Mouse (Mus musculus): ENCODE measurements around the gene St6gal1. TPM values are rescaled to one million over a fixed set of nuclear protein-coding genes. Genes with fewer than 3 reads are reported as not detected.

Gene St6gal1
- polyA plus RNA-seq, 1 experiment from 2014 or later = 25.9 TPM

DNA sequence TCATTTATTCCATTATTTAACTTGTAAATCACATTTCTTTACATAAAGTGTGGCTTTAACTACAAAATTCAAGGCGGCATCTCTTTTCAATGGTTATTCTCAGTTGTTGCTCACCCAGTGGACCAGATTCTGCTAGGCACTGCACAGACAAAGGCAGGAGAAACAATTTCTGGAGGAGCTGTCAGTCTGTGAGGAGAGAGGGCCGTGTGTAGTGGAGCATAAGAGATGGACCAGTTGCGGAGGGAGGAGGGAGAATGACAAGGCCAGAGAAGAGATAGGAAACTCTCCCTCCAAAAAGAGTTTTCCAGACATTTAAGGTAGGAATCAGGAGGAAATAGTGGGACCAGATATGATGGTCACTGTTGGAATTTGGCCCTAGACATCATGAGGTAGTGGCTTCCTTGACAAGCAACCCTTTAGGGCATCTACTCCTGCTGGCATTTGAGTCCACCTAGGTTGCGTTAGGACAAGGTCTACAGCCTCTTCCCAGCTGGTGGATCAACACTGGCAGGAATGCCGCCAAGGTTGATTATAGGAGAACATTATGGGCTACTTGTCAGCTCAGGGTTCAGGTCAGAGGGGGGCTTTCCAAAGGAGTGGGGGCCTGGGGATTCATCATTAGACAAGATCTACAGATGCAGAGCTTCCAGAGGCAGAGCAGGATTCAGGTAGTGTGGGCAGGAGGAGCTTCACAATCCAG is 19.3 kb downstream of the St6gal1 start:
- Histone ChIP-seq H3K4me3 (ENCODE audit: low read length) (no peak overlapping the region), H3K27ac (ENCODE audit: low read length) (no peak overlapping the region), H3K27me3 (ENCODE audit: insufficient read depth, low read length) (no peaks in the 10 kb centered on the region), H3K4me2 (replicated peaks; ENCODE audit: low read depth, low read length) (no peak overlapping the region), H3K9ac (replicated peaks; ENCODE audit: low read length) (no peak overlapping the region), H3K36me3 (ENCODE audit: insufficient read depth, low read length) (no peaks in the 10 kb centered on the region), H3K9me3 (ENCODE audit: low read length) (no peaks in the 10 kb centered on the region), H3K4me1 (ENCODE audit: insufficient read depth, low read length) (peaks cover 20% of the 10 kb centered on the region)
- WGBS = 68% methylated on average over 5 of the region's 5 CpGs
- ATAC-seq (ENCODE audit: low FRiP score, low TSS enrichment) = no peak

DNA sequence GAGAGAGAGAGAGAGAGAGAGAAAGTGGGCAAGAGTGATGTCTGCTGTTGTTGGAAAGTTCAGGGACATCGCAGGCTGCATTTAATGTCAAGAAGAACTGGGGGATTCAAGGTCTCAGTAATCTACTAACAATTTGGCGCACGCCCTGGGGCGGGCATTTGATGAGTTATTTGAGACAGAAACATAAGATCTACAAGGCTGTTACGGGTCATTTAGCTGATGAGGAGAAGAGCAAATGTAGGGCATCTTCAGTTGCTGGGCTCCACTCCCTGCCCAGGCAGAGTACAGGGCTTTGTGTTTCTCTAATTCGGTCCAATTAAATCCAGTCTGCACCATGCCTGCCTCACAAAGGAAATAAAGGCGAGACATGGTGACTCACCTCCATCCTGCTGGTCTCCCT is 19.9 kb downstream of the St6gal1 start:
- Histone ChIP-seq H3K36me3 (ENCODE audit: insufficient read depth, low read length) (no peaks in the 10 kb centered on the region), H3K27me3 (ENCODE audit: insufficient read depth, low read length) (no peaks in the 10 kb centered on the region), H3K4me3 (ENCODE audit: low read length) (no peak overlapping the region), H3K4me2 (replicated peaks; ENCODE audit: low read depth, low read length) (no peak overlapping the region), H3K27ac (ENCODE audit: low read length) (no peak overlapping the region), H3K4me1 (ENCODE audit: insufficient read depth, low read length) (peaks cover 19% of the 10 kb centered on the region), H3K9me3 (ENCODE audit: low read length) (no peaks in the 10 kb centered on the region), H3K9ac (replicated peaks; ENCODE audit: low read length) (no peak overlapping the region)
- no peak for ATAC-seq (ENCODE audit: low FRiP score, low TSS enrichment)
- WGBS = 49% methylated on average over 7 of the region's 7 CpGs

DNA sequence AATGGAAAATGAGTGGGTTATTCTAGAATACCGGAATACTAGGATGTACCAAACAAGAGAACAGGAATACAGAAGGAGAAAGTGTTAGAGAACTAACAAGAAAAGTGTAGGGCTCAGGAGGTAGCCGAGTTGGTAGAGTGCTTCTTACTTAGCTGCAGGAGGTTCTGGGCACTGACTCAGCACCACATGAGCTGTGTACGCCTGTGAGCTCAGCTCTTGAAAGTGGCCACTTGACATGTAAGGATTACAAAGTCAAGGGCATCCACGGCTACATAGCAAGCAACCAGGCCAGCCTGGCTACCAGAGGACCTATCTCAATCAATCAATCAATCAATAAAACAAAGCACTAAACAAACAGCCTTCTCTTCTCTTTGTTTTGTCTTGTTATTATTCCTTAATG is 24.7 kb downstream of the St6gal1 start:
- Histone ChIP-seq H3K4me1 (ENCODE audit: insufficient read depth, low read length) (peaks cover 20% of the 10 kb centered on the region), H3K9me3 (ENCODE audit: low read length) (no peaks in the 10 kb centered on the region), H3K36me3 (ENCODE audit: insufficient read depth, low read length) (no peaks in the 10 kb centered on the region), H3K27me3 (ENCODE audit: insufficient read depth, low read length) (no peaks in the 10 kb centered on the region), H3K27ac (ENCODE audit: low read length) (no peak overlapping the region), H3K9ac (replicated peaks; ENCODE audit: low read length) (no peak overlapping the region), H3K4me2 (replicated peaks; ENCODE audit: low read depth, low read length) (no peak overlapping the region), H3K4me3 (ENCODE audit: low read length) (no peak overlapping the region)
- no peak for ATAC-seq (ENCODE audit: low FRiP score, low TSS enrichment)
- WGBS = 74% methylated on average over 4 of the region's 4 CpGs

DNA sequence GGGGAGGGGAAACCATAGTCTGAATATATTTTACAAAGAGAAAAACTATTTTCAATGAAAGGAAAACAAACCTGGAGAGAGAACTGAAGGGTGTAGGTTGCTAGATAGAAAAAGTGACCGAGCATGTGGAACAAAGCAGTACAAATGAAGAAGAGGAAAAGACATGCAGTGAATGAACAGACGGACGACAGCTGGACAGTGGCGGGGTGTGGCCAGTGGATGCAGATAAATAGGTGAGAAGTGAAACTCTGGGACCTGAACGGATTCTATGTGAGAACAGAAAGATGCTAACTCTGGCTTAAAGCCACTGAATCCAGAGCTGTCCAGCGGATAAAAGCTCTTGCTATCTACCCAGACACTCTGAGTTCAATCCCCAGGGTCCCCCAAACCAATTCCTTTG is 25.2 kb downstream of the St6gal1 start:
- no peak overlapping the region for H3K4me3 ChIP-seq (ENCODE audit: low read length)
- no peaks in the 10 kb centered on the region for H3K27me3 ChIP-seq (ENCODE audit: insufficient read depth, low read length)
- no peak overlapping the region for H3K9ac ChIP-seq (replicated peaks; ENCODE audit: low read length)
- no peaks in the 10 kb centered on the region for H3K36me3 ChIP-seq (ENCODE audit: insufficient read depth, low read length)
- H3K4me2 ChIP-seq (replicated peaks; ENCODE audit: low read depth, low read length) = no peak overlapping the region
- no peaks in the 10 kb centered on the region for H3K9me3 ChIP-seq (ENCODE audit: low read length)
- peaks cover 20% of the 10 kb centered on the region for H3K4me1 ChIP-seq (ENCODE audit: insufficient read depth, low read length)
- H3K27ac ChIP-seq (ENCODE audit: low read length) = no peak overlapping the region
- WGBS = 54% methylated on average over 6 of the region's 6 CpGs
- no peak for ATAC-seq (ENCODE audit: low FRiP score, low TSS enrichment)

DNA sequence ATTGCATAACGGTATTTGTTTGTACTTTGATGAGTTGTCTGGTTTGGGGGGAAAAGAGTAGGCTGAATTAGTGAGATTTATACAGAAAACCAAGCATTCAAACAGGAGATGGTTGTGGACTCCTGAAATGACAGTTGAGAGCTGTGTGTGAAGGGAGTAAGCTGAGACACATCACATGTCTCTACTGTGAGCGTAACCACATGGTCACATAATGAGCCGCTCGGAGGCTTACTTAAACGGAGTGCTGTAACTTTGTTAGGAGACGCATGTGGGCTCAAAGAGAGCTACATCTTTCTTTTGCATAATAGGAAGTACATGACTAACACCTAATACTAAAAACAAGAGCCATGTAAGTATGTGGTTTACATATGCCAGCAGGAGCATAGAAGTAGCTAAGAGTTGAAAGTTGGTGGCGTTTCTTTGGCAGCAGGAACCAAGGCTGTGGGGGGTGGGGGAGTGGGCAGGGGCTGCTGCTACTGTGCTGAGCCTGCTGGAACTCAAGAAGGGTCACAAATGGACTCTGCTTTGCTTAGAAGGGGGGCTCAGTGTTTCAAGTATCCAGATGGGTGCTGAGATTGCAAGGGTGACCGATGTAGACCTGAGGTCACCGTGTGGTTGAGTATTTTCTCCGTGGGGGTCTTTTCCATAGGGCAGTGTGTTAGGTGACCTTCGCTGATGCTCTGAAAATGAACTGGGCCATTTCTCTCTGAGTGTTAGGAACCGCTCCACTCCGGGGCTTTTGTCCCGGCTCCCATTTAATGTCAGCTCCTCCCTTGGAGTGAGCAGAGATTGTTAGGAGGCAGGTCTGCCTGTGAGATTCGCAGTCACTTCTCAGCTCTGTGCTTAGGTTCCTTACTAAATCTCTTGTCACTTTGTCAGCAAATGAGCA is 26.3 kb downstream of the St6gal1 start:
- H3K9ac ChIP-seq (replicated peaks; ENCODE audit: low read length) = no peak overlapping the region
- ATAC-seq (ENCODE audit: low FRiP score, low TSS enrichment) = peak; percentile 85; the same call in 1 of the 2 replicates
- H3K4me1 ChIP-seq (ENCODE audit: insufficient read depth, low read length) = peaks cover 20% of the 10 kb centered on the region
- H3K27me3 ChIP-seq (ENCODE audit: insufficient read depth, low read length) = no peaks in the 10 kb centered on the region
- H3K36me3 ChIP-seq (ENCODE audit: insufficient read depth, low read length) = no peaks in the 10 kb centered on the region
- no peaks in the 10 kb centered on the region for H3K9me3 ChIP-seq (ENCODE audit: low read length)
- H3K4me2 ChIP-seq (replicated peaks; ENCODE audit: low read depth, low read length) = no peak overlapping the region; the same call in 1 of the 2 replicates
- 36% methylated on average over 15 of the region's 15 CpGs for WGBS
- H3K4me3 ChIP-seq (ENCODE audit: low read length) = no peak overlapping the region
- no peak overlapping the region for H3K27ac ChIP-seq (ENCODE audit: low read length)

DNA sequence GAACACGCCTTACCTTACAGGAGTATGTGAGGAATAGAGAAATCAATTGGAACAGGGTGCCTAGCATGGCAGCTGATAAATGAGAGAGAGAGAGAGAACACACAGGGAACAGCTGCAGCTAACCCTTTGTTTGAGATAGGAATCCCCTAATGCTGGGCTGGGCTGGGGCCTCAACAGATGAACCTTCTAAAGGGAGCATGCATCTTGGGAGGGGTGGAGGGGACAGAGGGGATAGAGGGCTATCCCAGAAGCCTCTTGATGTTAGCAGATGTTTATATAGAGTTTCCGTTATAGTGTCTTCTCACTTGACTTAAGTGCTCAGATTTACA is 26.9 kb downstream of the St6gal1 start:
- no peaks in the 10 kb centered on the region for H3K27me3 ChIP-seq (ENCODE audit: insufficient read depth, low read length)
- WGBS = 71% methylated on average over 2 of the region's 2 CpGs
- no peaks in the 10 kb centered on the region for H3K9me3 ChIP-seq (ENCODE audit: low read length)
- no peak overlapping the region for H3K9ac ChIP-seq (replicated peaks; ENCODE audit: low read length)
- no peak for ATAC-seq (ENCODE audit: low FRiP score, low TSS enrichment)
- peaks cover 20% of the 10 kb centered on the region for H3K4me1 ChIP-seq (ENCODE audit: insufficient read depth, low read length)
- no peak overlapping the region for H3K4me3 ChIP-seq (ENCODE audit: low read length)
- H3K27ac ChIP-seq (ENCODE audit: low read length) = no peak overlapping the region
- H3K4me2 ChIP-seq (replicated peaks; ENCODE audit: low read depth, low read length) = no peak overlapping the region
- no peaks in the 10 kb centered on the region for H3K36me3 ChIP-seq (ENCODE audit: insufficient read depth, low read length)

DNA sequence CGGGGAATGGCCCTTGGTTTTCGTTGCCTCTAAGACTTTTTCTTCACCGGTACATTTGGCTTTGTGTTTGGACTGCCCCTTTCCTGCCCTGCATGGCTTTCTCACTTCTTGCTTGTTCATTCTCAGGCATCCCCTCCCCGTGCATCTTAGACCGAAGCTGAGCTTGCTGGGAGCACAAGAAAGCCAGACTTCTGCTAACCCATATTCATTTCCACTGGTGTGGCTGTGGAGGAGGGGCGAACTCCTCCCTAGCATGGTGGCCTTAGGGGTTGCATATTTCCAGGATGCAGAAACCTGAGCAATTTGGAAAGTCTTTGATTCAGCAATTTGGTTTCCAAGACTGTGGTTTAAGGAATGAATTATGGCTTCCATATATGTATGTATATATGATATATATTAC is 29.1 kb downstream of the St6gal1 start:
- H3K9me3 ChIP-seq (ENCODE audit: low read length) = no peaks in the 10 kb centered on the region
- H3K27me3 ChIP-seq (ENCODE audit: insufficient read depth, low read length) = no peaks in the 10 kb centered on the region
- no peak overlapping the region for H3K27ac ChIP-seq (ENCODE audit: low read length)
- peaks cover 34% of the 10 kb centered on the region for H3K4me1 ChIP-seq (ENCODE audit: insufficient read depth, low read length)
- no peak overlapping the region for H3K4me2 ChIP-seq (replicated peaks; ENCODE audit: low read depth, low read length)
- no peaks in the 10 kb centered on the region for H3K36me3 ChIP-seq (ENCODE audit: insufficient read depth, low read length)
- H3K9ac ChIP-seq (replicated peaks; ENCODE audit: low read length) = no peak overlapping the region
- WGBS = 47% methylated on average over 6 of the region's 6 CpGs
- no peak for ATAC-seq (ENCODE audit: low FRiP score, low TSS enrichment)
- no peak overlapping the region for H3K4me3 ChIP-seq (ENCODE audit: low read length)

DNA sequence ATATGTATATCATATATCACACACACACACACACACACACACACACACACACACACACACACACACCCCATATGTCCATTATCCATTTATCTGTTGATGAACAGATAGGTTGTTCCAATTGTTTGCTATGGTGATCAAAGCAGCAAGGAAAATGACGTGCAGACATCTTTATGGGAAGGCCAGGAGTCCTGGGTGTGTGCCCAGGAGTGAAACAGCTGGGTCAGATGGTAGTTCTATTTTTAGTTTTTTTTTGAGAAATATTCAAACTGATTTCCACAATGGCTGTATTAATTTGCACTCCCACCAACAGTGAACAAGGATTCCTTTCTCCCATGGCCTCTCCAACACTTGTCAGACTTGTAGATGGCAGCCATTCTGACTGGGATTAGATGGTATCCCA is 29.5 kb downstream of the St6gal1 start:
- no peak overlapping the region for H3K27ac ChIP-seq (ENCODE audit: low read length)
- H3K4me2 ChIP-seq (replicated peaks; ENCODE audit: low read depth, low read length) = no peak overlapping the region
- no peaks in the 10 kb centered on the region for H3K27me3 ChIP-seq (ENCODE audit: insufficient read depth, low read length)
- H3K9ac ChIP-seq (replicated peaks; ENCODE audit: low read length) = no peak overlapping the region
- no peaks in the 10 kb centered on the region for H3K9me3 ChIP-seq (ENCODE audit: low read length)
- H3K36me3 ChIP-seq (ENCODE audit: insufficient read depth, low read length) = no peaks in the 10 kb centered on the region
- peaks cover 38% of the 10 kb centered on the region for H3K4me1 ChIP-seq (ENCODE audit: insufficient read depth, low read length)
- H3K4me3 ChIP-seq (ENCODE audit: low read length) = no peak overlapping the region
- no peak for ATAC-seq (ENCODE audit: low FRiP score, low TSS enrichment)
- WGBS = 51% methylated on average over 1 of the region's 1 CpGs

DNA sequence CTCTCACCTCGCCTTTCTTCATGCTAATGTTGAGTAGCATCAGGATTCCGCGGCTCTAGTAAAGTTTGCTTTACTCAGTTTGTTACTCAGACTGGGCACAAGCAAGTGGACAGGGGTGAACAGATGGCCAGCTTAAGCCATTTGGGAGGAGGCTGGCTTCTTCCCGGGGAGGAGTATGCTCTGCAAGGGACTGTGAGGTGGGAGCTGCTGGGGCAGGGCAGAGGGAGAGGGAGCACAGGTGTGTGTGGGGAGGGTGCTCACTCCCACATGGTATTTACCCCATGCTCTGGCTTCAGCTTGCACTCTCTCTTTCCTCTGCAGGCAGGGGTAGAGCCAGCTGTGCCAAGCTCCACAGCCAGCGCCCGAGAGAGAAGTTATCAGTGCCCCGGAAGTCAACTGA is 32.1 kb downstream of the St6gal1 start:
- H3K9ac ChIP-seq (replicated peaks; ENCODE audit: low read length) = no peak overlapping the region
- H3K4me2 ChIP-seq (replicated peaks; ENCODE audit: low read depth, low read length) = no peak overlapping the region
- 54% methylated on average over 7 of the region's 7 CpGs for WGBS
- H3K27ac ChIP-seq (ENCODE audit: low read length) = no peak overlapping the region
- peaks cover 32% of the 10 kb centered on the region for H3K4me1 ChIP-seq (ENCODE audit: insufficient read depth, low read length)
- no peak for ATAC-seq (ENCODE audit: low FRiP score, low TSS enrichment)
- no peak overlapping the region for H3K4me3 ChIP-seq (ENCODE audit: low read length)
- no peaks in the 10 kb centered on the region for H3K36me3 ChIP-seq (ENCODE audit: insufficient read depth, low read length)
- no peaks in the 10 kb centered on the region for H3K27me3 ChIP-seq (ENCODE audit: insufficient read depth, low read length)
- no peaks in the 10 kb centered on the region for H3K9me3 ChIP-seq (ENCODE audit: low read length)

DNA sequence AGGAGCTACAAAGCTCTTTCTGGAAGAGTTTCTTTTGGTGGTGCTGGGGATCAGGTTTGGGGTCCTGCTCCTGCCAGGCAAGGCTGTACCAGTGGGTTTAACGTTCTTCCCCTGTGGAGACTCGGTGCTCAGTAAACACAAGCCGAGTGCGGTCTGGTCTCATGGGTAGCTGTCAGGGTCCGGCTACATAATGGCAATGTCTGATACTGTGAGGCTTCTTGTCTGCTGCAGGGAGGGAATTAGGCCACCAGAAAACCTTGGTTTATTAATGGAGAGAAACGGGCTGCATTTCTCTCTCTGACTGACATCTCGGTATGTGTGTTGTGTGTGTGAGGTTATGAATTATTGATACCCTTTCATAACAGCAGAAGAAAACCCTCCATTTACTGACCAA is 33.9 kb downstream of the St6gal1 start:
- no peak overlapping the region; the same call in 1 of the 2 replicates for H3K9ac ChIP-seq (replicated peaks; ENCODE audit: low read length)
- H3K27ac ChIP-seq (ENCODE audit: low read length) = peak overlapping the region; percentile 61; the same call in 1 of the 2 replicates

More for the DNA sequence above, 33.9 kb downstream of the St6gal1 start:
- H3K27me3 ChIP-seq (ENCODE audit: insufficient read depth, low read length) = no peaks in the 10 kb centered on the region
- H3K4me3 ChIP-seq (ENCODE audit: low read length) = no peak overlapping the region
- no peaks in the 10 kb centered on the region for H3K9me3 ChIP-seq (ENCODE audit: low read length)
- H3K4me2 ChIP-seq (replicated peaks; ENCODE audit: low read depth, low read length) = no peak overlapping the region
- ATAC-seq (ENCODE audit: low FRiP score, low TSS enrichment) = no peak
- no peaks in the 10 kb centered on the region for H3K36me3 ChIP-seq (ENCODE audit: insufficient read depth, low read length)
- 45% methylated on average over 7 of the region's 7 CpGs for WGBS
- H3K4me1 ChIP-seq (ENCODE audit: insufficient read depth, low read length) = peaks cover 30% of the 10 kb centered on the region
